Mouse (Mus musculus): ENCODE measurements around the gene Gm10643.

- no peak for TF ChIP-seq CTCF (IDR thresholded peaks at IDR 0.05; ENCODE audit: borderline replicate concordance, control insufficient read depth, extremely low read depth, insufficient read depth, low read length, poor library complexity)
- TF ChIP-seq POLR2A (IDR thresholded peaks at IDR 0.05; ENCODE audit: control insufficient read depth, extremely low read depth, insufficient read depth, low read length, poor library complexity): no peak
These were observed 5.7 kb downstream of the Gm10643 start for GRCm38 (mm10) chr8:84059226-84059625.
